Mouse (Mus musculus): ENCODE measurements around the gene Eqtn. TPM values are rescaled to one million over a fixed set of nuclear protein-coding genes. Genes with fewer than 3 reads are reported as not detected.

The Eqtn gene
- under 1 TPM; 0.40 to 0.75 (median 0.57) TPM for polyA plus RNA-seq (2017; shearing (Covaris generic))

DNA sequence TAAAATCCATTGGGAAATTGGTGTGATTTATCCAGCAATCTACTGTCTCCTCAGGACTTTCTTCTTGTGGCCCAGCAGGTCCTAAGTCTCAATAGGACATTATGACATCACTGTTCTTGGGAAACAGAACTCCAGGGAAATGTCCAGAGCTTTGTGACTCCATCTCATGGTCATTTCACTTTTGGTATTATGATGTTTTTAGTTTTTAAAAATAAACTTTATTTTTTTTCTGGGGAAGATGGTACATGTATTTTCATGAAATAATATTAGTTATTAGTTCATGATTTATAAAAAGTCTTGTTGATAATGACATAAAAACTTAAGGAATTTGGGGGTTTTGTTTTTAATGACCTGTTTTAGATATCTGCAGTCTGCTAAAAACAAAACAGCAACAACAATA is at the start of gene Eqtn:
TSS of gene Eqtn (minus strand) at position 101 of the 400 bp plus-strand sequence.
- no peak for ATAC-seq

- ATAC-seq: no peak
Measured at GRCm38 (mm10) chr4:94973321-94973720, 44.7 kb upstream of the Eqtn start.

DNA sequence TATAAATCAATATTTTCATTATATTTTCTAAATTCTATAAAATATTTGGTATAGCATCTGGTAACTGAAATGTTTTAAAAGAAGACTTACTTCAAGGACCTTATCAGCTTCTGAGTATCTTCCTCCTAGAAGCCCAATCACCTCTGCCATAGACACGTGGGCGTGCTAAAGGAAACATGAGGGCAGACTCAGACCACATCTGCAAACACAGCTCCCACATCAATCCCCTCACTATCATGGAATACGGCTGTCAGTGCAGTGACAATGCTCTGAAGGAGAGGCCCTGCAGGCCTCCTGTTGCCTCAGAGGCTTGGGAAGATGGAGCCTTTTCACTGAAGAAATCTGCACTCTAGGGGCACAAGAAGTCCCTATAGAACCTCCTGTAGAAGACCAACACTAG is 24.1 kb upstream of the Eqtn start:
- ATAC-seq: no peak

DNA sequence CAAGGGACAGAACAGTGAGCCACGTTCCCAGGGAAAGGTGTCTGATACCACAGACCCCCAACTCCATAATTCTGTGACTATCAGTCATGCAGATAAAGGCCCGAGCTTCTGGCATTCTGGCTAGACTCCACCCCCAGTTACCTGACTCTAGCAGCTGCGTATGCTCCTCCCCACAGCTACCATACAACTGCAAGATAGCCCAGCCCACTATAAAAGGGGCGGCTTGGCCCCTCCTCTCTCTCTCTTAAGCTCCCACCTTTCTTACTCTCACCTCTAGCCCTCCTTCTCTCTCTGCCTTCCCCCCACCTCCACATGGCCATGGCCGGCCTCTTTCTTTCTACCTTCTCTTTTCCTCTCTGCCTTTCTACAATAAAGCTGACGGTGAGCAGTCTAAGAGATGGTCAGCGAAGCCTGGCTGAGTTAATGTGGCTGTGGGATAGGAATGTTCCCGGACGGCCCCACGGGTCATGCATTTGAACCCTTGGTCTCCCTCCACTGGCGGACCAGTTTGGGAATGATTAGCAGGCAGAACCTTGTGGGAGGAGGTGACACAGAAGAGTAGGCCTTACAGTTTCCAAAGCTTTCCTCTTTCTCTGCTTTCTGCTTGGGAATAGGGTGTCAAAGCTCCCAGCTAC is 12.7 kb upstream of the Eqtn start:
- no peak for ATAC-seq

GRCm38 (mm10) chr4:94901780-94902179 is 26.9 kb downstream of the Eqtn start:
- no peak for ATAC-seq

- no peak for ATAC-seq
Measured at GRCm38 (mm10) chr4:94900744-94901143, 27.9 kb downstream of the Eqtn start.

Other genes with a start within 250 kb of the Eqtn start
- gene Tek, start 189.6 kb downstream of the Eqtn start, polyA plus RNA-seq (2017; shearing (Covaris generic)): not detected
- gene Mysm1, start 50.3 kb upstream of the Eqtn start, polyA plus RNA-seq (2017; shearing (Covaris generic)): 100 to 1,000 TPM in 1 of 3 experiments, 10 to 100 TPM in 2; 69.5 to 109 (median 97.4) TPM
- 10 to 100 TPM in 2 of 3 experiments, 1 to 10 TPM in 1; 7.3 to 33.5 (median 20.9) TPM for gene Jun, start 123.4 kb upstream of the Eqtn start, polyA plus RNA-seq (2017; shearing (Covaris generic))